Mouse (Mus musculus) ovary, postnatal 36 days (tissue): Measurements from ENCODE around the gene Syt8.

Experiments
- DNase-seq: peaks from one replicate; pipeline ENCODE4 v3.0.0; 2022; ENCODE audit warnings: low spot score, mixed read lengths

The Syt8 gene

DNA sequence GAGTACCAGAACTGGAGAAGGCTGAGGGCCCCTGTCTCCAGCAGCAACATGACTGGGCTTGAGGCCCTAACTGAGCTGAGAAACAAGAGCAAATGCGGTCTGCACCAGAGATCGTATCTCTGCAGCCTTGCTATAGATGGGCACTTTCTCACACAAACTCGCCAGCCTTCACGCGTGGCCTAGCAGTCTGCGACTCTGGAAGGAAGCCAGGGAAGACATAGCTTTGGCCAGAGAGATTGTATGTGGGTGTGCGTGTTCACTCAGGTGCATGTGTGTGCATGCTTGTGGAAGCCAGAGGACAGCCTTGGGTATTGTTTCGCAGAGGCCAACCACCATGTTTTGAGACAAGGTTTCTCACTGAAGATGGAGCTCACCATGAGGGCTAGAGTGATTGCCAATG is 26.0 kb upstream of the Syt8 start:
- DNase-seq, result no peak

- no peak for DNase-seq
Observed at GRCm38 (mm10) chr7:142409603-142410002, 25.0 kb upstream of the Syt8 start.

DNA sequence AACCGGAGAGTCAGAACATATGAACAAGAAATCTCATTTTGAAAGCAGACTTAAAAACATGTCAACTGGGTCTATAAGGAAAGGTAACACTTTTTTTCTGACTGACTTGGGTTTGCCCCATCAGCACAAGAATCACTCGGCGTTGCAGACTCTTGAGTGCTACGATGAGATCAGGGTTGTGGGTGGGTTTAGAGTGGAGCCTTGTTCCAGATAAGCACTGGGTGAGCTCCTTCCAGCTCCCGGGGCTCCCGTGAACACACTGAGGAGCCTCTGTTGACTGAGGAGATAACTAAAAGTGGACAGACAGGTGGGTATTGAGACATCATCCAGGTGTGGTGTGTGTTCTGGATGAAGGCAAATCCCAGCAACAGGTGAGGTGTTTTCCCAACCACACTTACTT is 21.4 kb upstream of the Syt8 start:
- no peak for DNase-seq

DNA sequence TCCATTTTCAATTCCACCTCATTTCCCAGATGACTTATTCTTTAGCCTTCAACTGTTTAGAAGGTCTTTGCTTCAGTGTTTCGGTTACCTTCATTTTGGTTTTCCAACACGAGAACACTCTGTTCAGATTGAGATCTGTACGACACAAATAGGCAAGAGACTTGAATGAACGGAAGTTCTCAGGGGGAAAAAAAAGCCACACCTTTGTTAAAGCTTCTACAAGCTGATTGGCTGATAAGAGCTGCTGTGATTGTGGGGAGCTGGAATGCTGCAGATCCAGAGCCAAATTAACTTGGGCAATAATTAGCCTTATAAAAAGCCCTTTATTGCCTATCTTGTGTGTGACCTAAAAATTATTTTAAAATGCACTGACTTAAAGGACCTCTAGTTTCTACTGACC is 19.3 kb upstream of the Syt8 start:
- DNase-seq, result no peak

DNA sequence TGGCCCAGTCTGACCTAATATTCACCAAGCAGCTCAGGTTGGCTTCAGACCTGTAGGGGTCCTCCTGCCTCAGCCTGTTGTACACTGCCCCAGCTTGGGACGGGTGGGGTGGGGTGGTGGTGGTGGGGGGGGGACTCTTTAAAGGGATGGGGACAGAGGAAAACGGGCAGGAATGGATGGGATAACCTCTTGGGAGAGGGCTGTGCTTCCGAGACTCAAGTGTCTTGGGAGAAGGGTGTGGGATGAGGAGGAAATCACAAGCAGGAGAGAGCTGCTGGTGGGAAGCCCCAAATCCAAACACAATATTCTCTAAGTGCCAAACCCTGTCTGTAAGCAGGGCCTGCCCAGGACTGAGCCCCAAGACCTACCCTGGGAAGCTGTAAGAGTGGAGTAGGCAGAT is 18.4 kb upstream of the Syt8 start:
- no peak for DNase-seq

DNA sequence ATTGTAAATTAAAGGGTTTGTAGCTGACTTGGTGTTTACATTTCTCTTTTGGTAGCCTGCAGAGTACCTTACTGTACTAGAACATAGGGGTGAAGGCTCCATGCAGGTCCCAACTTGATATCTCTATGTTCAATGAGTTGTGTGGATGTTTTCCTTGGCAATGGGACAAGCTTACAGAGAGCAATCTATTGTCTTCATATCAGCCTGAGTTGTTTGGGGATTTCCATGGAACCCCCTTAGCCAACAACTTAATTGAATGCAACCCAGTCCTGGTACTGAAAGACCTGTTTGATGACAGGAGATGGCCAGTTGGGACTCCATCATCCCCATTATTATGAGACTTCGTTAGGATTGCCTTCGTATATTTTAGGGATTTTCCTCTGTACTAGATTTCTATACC is 16.6 kb upstream of the Syt8 start:
- no peak for DNase-seq

DNA sequence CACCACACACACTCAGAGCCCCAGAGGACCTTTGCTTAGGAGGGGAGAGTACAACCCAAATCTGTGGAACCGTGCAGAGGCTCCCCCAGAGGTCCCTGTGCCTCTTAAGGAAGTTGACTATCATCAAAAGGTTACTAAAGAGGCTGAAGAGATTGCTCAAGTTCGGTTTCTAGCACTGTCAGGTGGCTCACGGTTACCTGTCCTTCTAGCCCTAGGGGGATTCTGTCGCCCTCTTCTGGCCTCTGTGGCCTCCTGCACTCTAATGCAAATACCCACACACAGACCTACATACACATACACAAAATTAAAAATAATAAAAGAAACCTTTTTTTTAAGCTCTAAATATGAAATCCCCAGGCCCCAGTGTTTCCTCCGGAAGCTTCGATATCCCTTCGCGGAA is 16.0 kb upstream of the Syt8 start:
- no peak for DNase-seq

DNA sequence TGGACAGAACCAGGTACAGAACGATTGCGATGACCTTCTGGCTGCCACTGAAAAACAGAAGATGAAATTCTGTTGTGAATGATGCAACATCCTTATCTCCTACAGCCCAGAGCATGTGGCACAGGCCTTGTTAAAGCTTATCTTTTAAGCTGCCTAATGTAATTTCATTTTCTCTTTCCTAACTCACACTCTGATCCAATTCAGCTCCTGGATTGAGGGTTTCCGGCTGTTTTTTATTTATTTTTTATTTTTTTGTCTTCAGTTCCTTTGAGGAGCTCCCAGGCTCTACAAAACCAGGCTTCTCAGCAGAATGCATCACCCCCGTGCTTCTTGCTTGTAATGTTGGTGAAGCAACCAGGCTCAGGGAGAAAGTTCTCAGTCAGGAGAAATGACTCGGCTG is 14.8 kb upstream of the Syt8 start:
- DNase-seq, result no peak

DNA sequence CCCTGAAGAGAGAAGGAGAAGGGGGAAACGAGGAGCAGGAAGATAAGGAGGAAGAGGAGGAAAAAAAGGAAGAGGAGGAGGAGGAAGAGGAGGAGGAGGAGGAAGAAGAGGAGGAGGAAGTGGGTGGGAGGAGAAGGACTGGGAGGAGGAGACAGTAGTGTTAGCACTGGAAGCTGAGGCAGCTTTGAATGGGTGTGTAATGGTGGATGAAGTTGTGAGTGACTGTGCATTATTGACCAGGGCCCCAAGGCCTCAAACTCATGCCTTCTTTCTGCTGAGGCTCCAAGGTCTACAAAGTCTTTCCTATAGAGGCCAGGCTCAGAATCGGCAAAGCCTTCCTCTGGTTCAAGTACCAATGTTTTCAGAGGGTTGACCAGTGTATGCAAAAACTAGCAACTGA is 12.8 kb upstream of the Syt8 start:
- DNase-seq, result no peak

- DNase-seq, result no peak
Observed at GRCm38 (mm10) chr7:142425641-142426213, 8.9 kb upstream of the Syt8 start.

DNA sequence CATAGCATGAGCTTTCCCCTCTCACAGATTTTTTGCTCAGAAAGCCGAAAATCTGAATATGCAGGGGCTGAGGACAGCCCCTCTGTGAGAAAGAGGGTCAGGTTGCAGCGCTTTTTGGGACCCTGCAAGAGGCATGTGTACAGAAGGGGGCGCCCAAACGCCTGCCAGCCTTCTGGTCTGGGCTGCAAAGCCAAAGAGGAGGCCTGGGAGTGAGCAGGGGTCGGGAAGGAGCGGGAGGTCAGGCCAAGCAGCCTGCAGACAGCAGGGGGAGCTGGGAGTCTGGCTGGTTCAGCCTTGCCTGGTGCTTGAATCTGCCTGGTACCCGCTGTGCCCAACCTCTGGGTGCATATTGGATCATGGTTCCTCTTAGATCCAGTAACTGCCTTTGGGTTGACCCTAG is 6.4 kb upstream of the Syt8 start:
- peak; percentile 60 for DNase-seq

- DNase-seq, result no peak
Observed at GRCm38 (mm10) chr7:142430160-142430678, 4.4 kb upstream of the Syt8 start.

GRCm38 (mm10) chr7:142431106-142431505 is 3.5 kb upstream of the Syt8 start:
- no peak for DNase-seq

- DNase-seq, result no peak
Observed at GRCm38 (mm10) chr7:142433623-142434022, 1.0 kb upstream of the Syt8 start.

DNA sequence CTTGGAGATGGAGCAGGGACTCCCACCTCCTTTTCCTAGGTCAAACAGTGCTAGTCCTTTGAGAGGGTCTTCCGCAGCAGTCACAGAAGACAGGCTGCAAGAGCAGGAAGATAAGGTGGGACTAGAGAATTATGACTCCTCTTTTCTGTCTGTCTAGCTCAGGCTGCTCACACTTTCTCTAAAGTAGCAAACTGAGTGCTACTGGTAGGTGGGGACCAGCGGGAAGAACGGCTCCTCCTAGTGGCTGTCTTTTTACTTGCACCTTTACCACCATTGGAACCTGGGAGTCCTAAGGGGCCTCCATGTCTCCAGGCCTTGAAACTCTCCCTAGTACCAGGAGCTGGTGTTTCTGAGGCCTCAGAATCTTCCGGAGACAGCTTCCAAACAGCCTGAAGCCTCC is 874 bp downstream of the Syt8 start:
- no peak for DNase-seq

GRCm38 (mm10) chr7:142437324-142437723 is 2.7 kb downstream of the Syt8 start:
- peak; percentile 47 for DNase-seq

DNA sequence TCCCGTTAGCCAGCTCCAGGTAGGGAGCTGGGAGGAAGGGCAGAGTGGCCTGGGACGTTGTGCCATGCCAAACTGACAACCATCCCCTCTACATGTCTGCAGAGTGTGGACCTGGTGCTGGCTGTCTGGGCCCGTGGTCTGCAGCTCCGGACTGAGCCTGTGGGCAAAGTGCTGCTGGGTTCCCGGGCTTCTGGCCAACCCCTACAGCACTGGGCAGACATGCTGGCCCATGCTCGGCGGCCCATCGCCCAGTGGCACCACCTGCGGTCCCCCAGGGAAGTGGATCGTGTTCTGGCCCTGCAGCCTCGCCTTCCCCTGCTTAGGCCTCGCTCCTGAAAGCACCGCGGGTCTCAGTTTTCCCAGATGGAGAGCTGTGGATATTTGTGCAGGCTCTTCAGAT is 5.3 kb downstream of the Syt8 start:
- no peak for DNase-seq

GRCm38 (mm10) chr7:142440657-142441114 is 6.0 kb downstream of the Syt8 start:
- DNase-seq, result no peak

DNA sequence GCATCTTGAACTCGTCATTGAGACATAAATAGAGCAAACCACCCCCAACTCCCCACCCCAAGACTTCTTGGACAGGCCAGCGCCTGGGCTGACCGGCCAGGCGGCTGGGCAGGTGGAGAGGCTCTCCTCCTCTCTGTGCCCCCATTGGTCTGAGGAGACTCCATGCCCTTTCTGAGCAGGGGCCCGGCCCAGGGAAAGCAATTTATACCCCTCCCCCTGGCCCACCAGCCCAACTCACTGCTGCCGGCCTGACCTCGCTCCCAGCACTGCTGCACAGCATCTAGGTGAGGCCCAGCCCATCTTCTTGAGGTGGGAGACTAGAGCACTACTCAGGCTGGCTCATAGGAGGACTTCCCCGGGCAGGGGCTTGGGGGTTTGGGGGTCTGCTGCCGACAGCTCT is 6.9 kb downstream of the Syt8 start, which contains the start of gene Tnni2:
TSS of gene Tnni2 (plus strand) at position 224 of the 400 bp plus-strand sequence.
- DNase-seq, result no peak

- no peak for DNase-seq
Observed at GRCm38 (mm10) chr7:142442081-142442907, 7.6 kb downstream of the Syt8 start.

DNA sequence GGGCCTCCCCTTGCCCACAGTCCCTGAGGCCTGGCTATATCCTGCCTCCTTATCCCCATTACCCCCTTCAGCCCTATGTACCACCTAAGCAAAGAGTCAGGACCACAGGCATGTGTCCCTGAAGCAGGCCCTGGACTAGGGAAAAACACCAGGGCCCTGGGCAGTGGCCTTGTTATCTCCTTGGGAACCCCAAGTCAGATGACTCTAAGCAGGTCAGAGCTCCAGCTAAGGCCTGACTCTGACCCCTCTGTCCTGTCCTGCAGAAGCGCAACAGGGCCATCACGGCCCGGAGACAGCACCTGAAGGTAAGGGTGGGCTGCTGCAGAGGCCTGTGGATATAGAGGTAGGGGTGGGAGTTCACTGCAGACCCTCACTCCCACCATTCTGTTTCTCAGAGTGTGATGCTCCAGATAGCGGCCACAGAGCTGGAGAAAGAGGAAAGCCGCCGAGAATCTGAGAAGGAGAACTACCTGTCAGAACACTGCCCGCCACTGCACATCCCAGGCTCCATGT is 8.3 kb downstream of the Syt8 start:
- DNase-seq, result no peak

GRCm38 (mm10) chr7:142443474-142443873 is 8.8 kb downstream of the Syt8 start:
- DNase-seq, result no peak

- DNase-seq, result no peak
Observed at GRCm38 (mm10) chr7:142444171-142444570, 9.5 kb downstream of the Syt8 start.
